Mouse (Mus musculus): ENCODE measurements around the gene Atg4c. TPM values are rescaled to one million over a fixed set of nuclear protein-coding genes. Genes with fewer than 3 reads are reported as not detected.

Atg4c gene
- polyA plus RNA-seq, 1 experiment = not detected

- no peak for TF ChIP-seq GATA1 (IDR thresholded peaks at IDR 0.05; ENCODE audit: low read length)
These were observed 12.8 kb upstream of the Atg4c start for GRCm38 (mm10) chr4:99180921-99181320.

GRCm38 (mm10) chr4:99181739-99182419 is 11.9 kb upstream of the Atg4c start:
- TF ChIP-seq GATA1 (IDR thresholded peaks at IDR 0.05; ENCODE audit: low read length) = no peak

GRCm38 (mm10) chr4:99182660-99183431 is 10.9 kb upstream of the Atg4c start:
- no peak for TF ChIP-seq GATA1 (IDR thresholded peaks at IDR 0.05; ENCODE audit: low read length)

GRCm38 (mm10) chr4:99184678-99185077 is 9.1 kb upstream of the Atg4c start:
- no peak for TF ChIP-seq GATA1 (IDR thresholded peaks at IDR 0.05; ENCODE audit: low read length)

GRCm38 (mm10) chr4:99185305-99185704 is 8.4 kb upstream of the Atg4c start:
- TF ChIP-seq GATA1 (IDR thresholded peaks at IDR 0.05; ENCODE audit: low read length) = no peak

GRCm38 (mm10) chr4:99186412-99187125 is 7.2 kb upstream of the Atg4c start:
- no peak for TF ChIP-seq GATA1 (IDR thresholded peaks at IDR 0.05; ENCODE audit: low read length)

- TF ChIP-seq GATA1 (IDR thresholded peaks at IDR 0.05; ENCODE audit: low read length) = no peak
These were observed 1.1 kb upstream of the Atg4c start for GRCm38 (mm10) chr4:99192640-99193039.

- TF ChIP-seq GATA1 (IDR thresholded peaks at IDR 0.05; ENCODE audit: low read length) = no peak
These were observed 520 bp upstream of the Atg4c start for GRCm38 (mm10) chr4:99193214-99193613.

- TF ChIP-seq GATA1 (IDR thresholded peaks at IDR 0.05; ENCODE audit: low read length) = no peak
These were observed 1.1 kb downstream of the Atg4c start for GRCm38 (mm10) chr4:99194826-99195225.

GRCm38 (mm10) chr4:99198721-99199120 is 5.0 kb downstream of the Atg4c start:
- TF ChIP-seq GATA1 (IDR thresholded peaks at IDR 0.05; ENCODE audit: low read length) = no peak

GRCm38 (mm10) chr4:99199757-99200251 is 6.1 kb downstream of the Atg4c start:
- no peak for TF ChIP-seq GATA1 (IDR thresholded peaks at IDR 0.05; ENCODE audit: low read length)

- no peak for TF ChIP-seq GATA1 (IDR thresholded peaks at IDR 0.05; ENCODE audit: low read length)
These were observed 6.8 kb downstream of the Atg4c start for GRCm38 (mm10) chr4:99200383-99201136.

- TF ChIP-seq GATA1 (IDR thresholded peaks at IDR 0.05; ENCODE audit: low read length) = no peak
These were observed 12.0 kb downstream of the Atg4c start for GRCm38 (mm10) chr4:99205773-99206172.

GRCm38 (mm10) chr4:99206356-99206755 is 12.6 kb downstream of the Atg4c start:
- no peak for TF ChIP-seq GATA1 (IDR thresholded peaks at IDR 0.05; ENCODE audit: low read length)

GRCm38 (mm10) chr4:99210087-99210486 is 16.4 kb downstream of the Atg4c start:
- TF ChIP-seq GATA1 (IDR thresholded peaks at IDR 0.05; ENCODE audit: low read length) = no peak
